Mouse (Mus musculus): ENCODE data around the gene Dlgap1. TPM values are rescaled to one million over a fixed set of nuclear protein-coding genes. Genes with fewer than 3 reads are reported as not detected.

The Dlgap1 gene
- polyA plus RNA-seq, 1 experiment from 2014 or later, result 3.9 TPM

GRCm38 (mm10) chr17:70868577-70869229 is 899.8 kb downstream of the Dlgap1 start:
- no peaks in the 10 kb centered on the region for H3K27me3 ChIP-seq
- H3K27ac ChIP-seq, result no peak overlapping the region
- 88% methylated on average over 5 of the region's 5 CpGs for WGBS
- H3K4me2 ChIP-seq, result no peak overlapping the region
- H3K4me3 ChIP-seq, result no peak overlapping the region
- H3K9ac ChIP-seq, result no peak overlapping the region
- no peaks in the 10 kb centered on the region for H3K9me3 ChIP-seq
- peaks cover 18% of the 10 kb centered on the region for H3K4me1 ChIP-seq
- no peak for ATAC-seq (ENCODE audit: insufficient number of reproducible peaks, insufficient read depth, low FRiP score, low TSS enrichment, low read depth)
- 0 out of 2 replicates have a peak, but pooled peaks cover 3% of the 10 kb centered on the region for H3K36me3 ChIP-seq

- no peak for ATAC-seq (ENCODE audit: insufficient number of reproducible peaks, insufficient read depth, low FRiP score, low TSS enrichment, low read depth)
Observed at GRCm38 (mm10) chr17:70870581-70870980, 901.7 kb downstream of the Dlgap1 start.

More at GRCm38 (mm10) chr17:70870581-70870980, 901.7 kb downstream of the Dlgap1 start:
- no peaks in the 10 kb centered on the region for H3K9me3 ChIP-seq
- WGBS, result 88% methylated on average over 4 of the region's 4 CpGs
- no peak overlapping the region for H3K4me3 ChIP-seq
- H3K36me3 ChIP-seq, result no peaks in the 10 kb centered on the region
- no peak overlapping the region for H3K27ac ChIP-seq
- no peak overlapping the region for H3K9ac ChIP-seq
- peaks cover 21% of the 10 kb centered on the region for H3K4me1 ChIP-seq
- H3K4me2 ChIP-seq, result no peak overlapping the region
- no peaks in the 10 kb centered on the region for H3K27me3 ChIP-seq

MicroRNAs within 50 kb of the gene (microRNA counts, 519-probe panel; counts per million panel counts)
- microRNA mmu-miR-1195, result 236 counts per million, percentile 44 among the panel's probes with 10 or more counts

Small RNA genes lying within 50 kb of the gene (microRNA-seq; reads per million reads assigned to microRNA genes)
- gene Mir1195, result not detected
